Mouse (Mus musculus) G1E (cell line): Measurements from ENCODE around the gene Med27. TPM values are rescaled to one million over a fixed set of nuclear protein-coding genes. Genes with fewer than 3 reads are reported as not detected.

Experiments used
- ATAC-seq: 2 replicates; pipeline ENCODE4 v1.8.0; 2016; ENCODE audit warnings: mild to moderate bottlenecking; ENCODE audit not compliant: insufficient number of reproducible peaks, poor library complexity, low FRiP score, severe bottlenecking; ENCODE audit errors: extremely low read depth
- DNase-seq: peaks from one replicate; pipeline ENCODE4 v3.0.0; 2012; ENCODE audit warnings: low spot score
- H3K27me3 ChIP-seq: 2 replicates; pipeline ENCODE4 v1.6.1; 2012; ENCODE audit warnings: mild to moderate bottlenecking, low read length, inconsistent platforms; ENCODE audit not compliant: insufficient read depth
- H3K36me3 ChIP-seq: replicated peaks from 2 replicates; pipeline ENCODE3; 2012; ENCODE audit warnings: mild to moderate bottlenecking, inconsistent platforms
- H3K4me1 ChIP-seq: 2 replicates; pipeline ENCODE4 v1.6.1; 2012; ENCODE audit warnings: low read depth, low read length, inconsistent platforms, mixed read lengths; ENCODE audit not compliant: insufficient read depth
- H3K4me3 ChIP-seq: 2 replicates; pipeline ENCODE4 v1.5.1; 2012; ENCODE audit warnings: low read depth, mild to moderate bottlenecking, inconsistent platforms, low read length, moderate library complexity, mixed read lengths
- H3K9me3 ChIP-seq: replicated peaks from 2 replicates; pipeline ENCODE4 v1.6.1; 2012; ENCODE audit warnings: inconsistent platforms
- CTCF ChIP-seq: IDR thresholded peaks from 2 replicates; pipeline ENCODE4 v1.5.1; 2012; ENCODE audit warnings: low read depth, low read length, inconsistent platforms, mixed read lengths
- GATA1 ChIP-seq: IDR thresholded peaks from 2 replicates; pipeline ENCODE4 v1.6.1; 2012; ENCODE audit warnings: borderline replicate concordance, low read length, inconsistent platforms, mixed read lengths
- GATA2 ChIP-seq: IDR thresholded peaks from 2 replicates; pipeline ENCODE4 v1.6.1; 2012; ENCODE audit warnings: low read depth, low read length, inconsistent platforms, borderline replicate concordance
- POLR2AphosphoS5 ChIP-seq: IDR thresholded peaks from 2 replicates; pipeline ENCODE4 v1.6.1; 2012; ENCODE audit warnings: low read depth, low read length, inconsistent platforms; ENCODE audit not compliant: insufficient replicate concordance
- TAL1 ChIP-seq: conservative IDR thresholded peaks from 2 replicates; pipeline ENCODE4 v1.6.1; 2012; ENCODE audit warnings: low read depth, low read length, inconsistent platforms, mixed read lengths
- polyA plus RNA-seq: library from polyadenylated mRNA; stranded (reverse); fragments of >175 nt; gene quantifications from 2 replicates; pipeline ENCODE4 v1.2.3, GENCODE M21; 2012
- total RNA-seq, 2 experiments: library from RNA; stranded (forward) in 1 of 2; stranded (reverse) in 1 of 2; fragments of 200-1000 nt in 1 of 2; fragments of >200 nt in 1 of 2; fragmentation: Nextera tagmentation in 1 of 2; gene quantifications; 2 replicates each; pipeline ENCODE4 v1.2.3; 2014 to 2017

Gene Med27
- total and polyA plus RNA-seq, 3 experiments = 23.4 to 95.0 (median 58.1) TPM

GRCm38 (mm10) chr2:29410884-29411283 lies 64.3 kb downstream of the Med27 start:
- TF ChIP-seq CTCF (no peak), GATA1 (no peak), GATA2 (no peak), POLR2AphosphoS5 (no peak), TAL1 (no peak)
- no peak for ATAC-seq
- Histone ChIP-seq H3K36me3 (peaks cover 57% of the 10 kb centered on the region), H3K4me3 (no peak overlapping the region), H3K27me3 (no peaks in the 10 kb centered on the region), H3K4me1 (peaks cover 3% of the 10 kb centered on the region; the same call in 1 of the 2 replicates), H3K9me3 (no peaks in the 10 kb centered on the region)
- DNase-seq = no peak

GRCm38 (mm10) chr2:29412458-29412857 lies 65.8 kb downstream of the Med27 start:
- DNase-seq = no peak
- H3K9me3 ChIP-seq = no peaks in the 10 kb centered on the region
- ATAC-seq = no peak
- H3K4me3 ChIP-seq = no peak overlapping the region
- H3K36me3 ChIP-seq = peaks cover 60% of the 10 kb centered on the region
- H3K27me3 ChIP-seq = no peaks in the 10 kb centered on the region
- peaks cover 3% of the 10 kb centered on the region; the same call in 1 of the 2 replicates for H3K4me1 ChIP-seq
- TF ChIP-seq CTCF (no peak), TAL1 (no peak), GATA2 (no peak), POLR2AphosphoS5 (no peak), GATA1 (no peak)

GRCm38 (mm10) chr2:29413259-29413993 lies 66.8 kb downstream of the Med27 start:
- H3K36me3 ChIP-seq = peaks cover 61% of the 10 kb centered on the region
- TF ChIP-seq CTCF (no peak), POLR2AphosphoS5 (no peak), TAL1 (no peak), GATA1 (no peak), GATA2 (no peak)
- H3K4me3 ChIP-seq = no peak overlapping the region
- H3K9me3 ChIP-seq = no peaks in the 10 kb centered on the region
- H3K27me3 ChIP-seq = no peaks in the 10 kb centered on the region
- no peak for DNase-seq
- H3K4me1 ChIP-seq = peaks cover 3% of the 10 kb centered on the region; the same call in 1 of the 2 replicates
- ATAC-seq = no peak

- H3K27me3 ChIP-seq = no peaks in the 10 kb centered on the region
- H3K4me3 ChIP-seq = no peak overlapping the region
- DNase-seq (no peak), ATAC-seq (no peak)
- H3K36me3 ChIP-seq = peaks cover 58% of the 10 kb centered on the region
- peaks cover 3% of the 10 kb centered on the region; the same call in 1 of the 2 replicates for H3K4me1 ChIP-seq
- TF ChIP-seq POLR2AphosphoS5 = no peak
- TF ChIP-seq GATA1 = no peak
- TF ChIP-seq CTCF = no peak
- TF ChIP-seq TAL1 = no peak
- TF ChIP-seq GATA2 = no peak
- H3K9me3 ChIP-seq = no peaks in the 10 kb centered on the region
Measured at GRCm38 (mm10) chr2:29414852-29415473, 68.3 kb downstream of the Med27 start.

GRCm38 (mm10) chr2:29418498-29418897 lies 71.9 kb downstream of the Med27 start:
- DNase-seq (no peak), ATAC-seq (no peak)
- Histone ChIP-seq H3K9me3 (no peaks in the 10 kb centered on the region), H3K27me3 (no peaks in the 10 kb centered on the region), H3K36me3 (peaks cover 70% of the 10 kb centered on the region), H3K4me1 (no peaks in the 10 kb centered on the region), H3K4me3 (no peak overlapping the region)
- no peak for TF ChIP-seq TAL1
- TF ChIP-seq CTCF = no peak
- no peak for TF ChIP-seq POLR2AphosphoS5
- TF ChIP-seq GATA2 = no peak
- TF ChIP-seq GATA1 = no peak

GRCm38 (mm10) chr2:29419434-29419833 lies 72.8 kb downstream of the Med27 start:
- ATAC-seq = no peak
- Histone ChIP-seq H3K4me1 (no peaks in the 10 kb centered on the region), H3K36me3 (peaks cover 70% of the 10 kb centered on the region)

More at GRCm38 (mm10) chr2:29419434-29419833, 72.8 kb downstream of the Med27 start:
- H3K9me3 ChIP-seq = no peaks in the 10 kb centered on the region
- no peak overlapping the region for H3K4me3 ChIP-seq
- DNase-seq = no peak
- no peaks in the 10 kb centered on the region for H3K27me3 ChIP-seq
- TF ChIP-seq GATA2 = no peak
- TF ChIP-seq GATA1 = no peak
- TF ChIP-seq CTCF = no peak
- TF ChIP-seq TAL1 = no peak
- no peak for TF ChIP-seq POLR2AphosphoS5
